8 mouse cellular contexts compared by ENCODE assay signal in the genomic region with DNA sequence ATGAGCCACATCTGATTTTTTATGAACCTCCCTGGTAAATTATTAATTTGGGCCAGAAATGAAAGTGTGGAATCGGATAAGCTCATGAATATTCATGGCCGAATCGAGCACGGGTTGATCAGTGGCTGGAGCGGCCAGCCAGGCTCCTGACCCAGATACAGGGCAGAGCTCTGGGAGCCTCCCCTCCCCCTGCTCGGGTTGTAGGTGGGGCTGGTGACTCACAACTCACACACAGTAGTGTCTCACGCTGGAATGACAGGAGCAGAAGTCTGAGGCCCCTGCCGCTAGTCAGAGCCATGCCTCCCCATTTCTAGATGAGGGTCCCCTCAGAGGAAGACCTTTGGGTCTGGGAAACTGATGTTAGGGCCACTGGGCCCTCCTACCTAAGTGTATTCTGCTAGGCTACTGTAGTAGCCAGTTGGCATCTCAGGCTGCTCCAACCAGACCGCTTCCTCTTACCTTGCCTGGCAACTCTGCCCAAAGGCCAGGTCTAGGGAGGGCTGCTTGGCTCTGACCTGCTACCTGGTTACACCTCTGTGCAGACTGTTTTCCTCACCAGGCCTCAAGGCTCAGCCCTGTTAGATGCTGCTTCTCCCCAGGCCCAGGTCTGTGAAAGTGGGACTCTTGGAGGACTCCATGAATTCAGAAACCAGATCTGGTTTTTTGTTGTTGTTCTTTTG.
DNase-seq lines count a peak whose midpoint lies in the region; ATAC-seq and TF ChIP-seq lines count a peak whose summit lies in the region.

No protein-coding gene starts in this region.

- TF ChIP-seq CTCF in Patski (IDR thresholded peaks at IDR 0.05), result no peak
- TF ChIP-seq CTCF in lung, postnatal 0 days (IDR thresholded peaks at IDR 0.05), result no peak

- POLR2A ChIA-PET in Patski (lab: Charles Lee), result no interaction called here

- in situ Hi-C loops in Patski (cut with MboI; ENCODE audit: low pct_unique_long_range_greater_than_20kb), result no loop called here

- CTCF ChIA-PET in Patski (lab: Charles Lee), result interaction anchor here (1.0 kb wide), 2 partner anchors 36 to 95 kb away, joined by 3 to 4 read pairs; no protein-coding TSS in a partner anchor

- H3K4me1 ChIP-seq in lung, postnatal 0 days (ENCODE audit: insufficient read depth, low read depth, low read length), result peaks cover 31% of the 10 kb centered on the region; the same call in 1 of the 2 replicates
- H3K4me1 ChIP-seq in stomach, embryonic 14.5 days (ENCODE audit: control insufficient read depth, insufficient read depth, low read length), result peaks cover 45% of the 10 kb centered on the region

- peak overlapping the region; percentile 51 for H3K27ac ChIP-seq in lung, postnatal 0 days (ENCODE audit: low read length)
- H3K27ac ChIP-seq in stomach, embryonic 14.5 days (ENCODE audit: low read length), result peak overlapping the region; percentile 69; the same call in 1 of the 2 replicates

- H3K4me3 ChIP-seq in lung, postnatal 0 days (ENCODE audit: low read depth, low read length), result no peak overlapping the region
- no peak overlapping the region for H3K4me3 ChIP-seq in stomach, embryonic 14.5 days (ENCODE audit: low read depth, low read length)

- H3K9ac ChIP-seq in lung, postnatal 0 days (replicated peaks; ENCODE audit: low read depth), result 0 out of 2 replicates have a peak overlapping the region, but pooled peaks have one; percentile 23
- H3K9ac ChIP-seq in stomach, embryonic 14.5 days (replicated peaks; ENCODE audit: low read depth, low read length), result no peak overlapping the region

- no peaks in the 10 kb centered on the region for H3K27me3 ChIP-seq in Patski
- H3K27me3 ChIP-seq in lung, postnatal 0 days (replicated peaks; ENCODE audit: insufficient read depth, low read length), result no peaks in the 10 kb centered on the region
- no peaks in the 10 kb centered on the region for H3K27me3 ChIP-seq in stomach, embryonic 14.5 days (ENCODE audit: control insufficient read depth, insufficient read depth, low read length)

- no peaks in the 10 kb centered on the region for H3K36me3 ChIP-seq in lung, postnatal 0 days (ENCODE audit: insufficient read depth, low read length)
- no peaks in the 10 kb centered on the region for H3K36me3 ChIP-seq in stomach, embryonic 14.5 days (ENCODE audit: control insufficient read depth, insufficient read depth, low read length)

- no peaks in the 10 kb centered on the region for H3K9me3 ChIP-seq in lung, postnatal 0 days (ENCODE audit: low read length)
- no peaks in the 10 kb centered on the region for H3K9me3 ChIP-seq in stomach, embryonic 14.5 days (ENCODE audit: control insufficient read depth, low read depth, low read length)

- peak overlapping the region; percentile 17; the same call in 1 of the 2 replicates for H3K4me2 ChIP-seq in lung, postnatal 0 days (replicated peaks; ENCODE audit: low read depth, low read length)
- H3K4me2 ChIP-seq in stomach, embryonic 14.5 days (replicated peaks; ENCODE audit: low read depth, low read length), result peak overlapping the region; percentile 20; the same call in 1 of the 2 replicates

- TF ChIP-seq EP300 in lung, postnatal 0 days (IDR thresholded peaks at IDR 0.05), result no peak

- DNase-seq in 3134 (ENCODE audit: extremely low read depth, insufficient read length, low spot score), result peak; percentile 68
- DNase-seq in Patski (ENCODE audit: low read depth, low spot score), result peak; percentile 85
- DNase-seq in embryo, embryonic 11 days, result peak; percentile 70
- DNase-seq in heart, adult 9 months (ENCODE audit: low spot score in 2 of 2), result peak; percentile 61 to 77
- DNase-seq in kidney, adult 8-10 months, result peak; percentile 89 to 95
- peak; percentile 81 for DNase-seq in lung, postnatal 0 days (ENCODE audit: low spot score)
- DNase-seq in spleen, postnatal 4 days (ENCODE audit: low spot score in 2 of 2), result no peak

- peak; percentile 91 for ATAC-seq in Patski
- peak; percentile 80 for ATAC-seq in lung, postnatal 0 days
- peak; percentile 75 for ATAC-seq in stomach, embryonic 14.5 days (ENCODE audit: insufficient number of reproducible peaks, insufficient read depth, low FRiP score, low read depth)

- 38% methylated on average over 9 of the region's 9 CpGs for WGBS in lung, postnatal 0 days
- WGBS in stomach, embryonic 14.5 days, result 34% methylated on average over 9 of the region's 9 CpGs

Comparison
In these comparisons a context has a peak if more than half of its experiments do, and no peak if none do; other contexts are left out.
1. DNase-seq: peak in 3134 (single experiment), Patski (single experiment), embryo, embryonic 11 days (single experiment), heart, adult 9 months (2 of 2), kidney, adult 8-10 months (2 of 2) and lung, postnatal 0 days (single experiment); none in spleen, postnatal 4 days (0 of 2).
2. Peak in every context shown above with its lines, with median percentiles within 50 percentile points of each other: ATAC-seq.